In the genomic region with DNA sequence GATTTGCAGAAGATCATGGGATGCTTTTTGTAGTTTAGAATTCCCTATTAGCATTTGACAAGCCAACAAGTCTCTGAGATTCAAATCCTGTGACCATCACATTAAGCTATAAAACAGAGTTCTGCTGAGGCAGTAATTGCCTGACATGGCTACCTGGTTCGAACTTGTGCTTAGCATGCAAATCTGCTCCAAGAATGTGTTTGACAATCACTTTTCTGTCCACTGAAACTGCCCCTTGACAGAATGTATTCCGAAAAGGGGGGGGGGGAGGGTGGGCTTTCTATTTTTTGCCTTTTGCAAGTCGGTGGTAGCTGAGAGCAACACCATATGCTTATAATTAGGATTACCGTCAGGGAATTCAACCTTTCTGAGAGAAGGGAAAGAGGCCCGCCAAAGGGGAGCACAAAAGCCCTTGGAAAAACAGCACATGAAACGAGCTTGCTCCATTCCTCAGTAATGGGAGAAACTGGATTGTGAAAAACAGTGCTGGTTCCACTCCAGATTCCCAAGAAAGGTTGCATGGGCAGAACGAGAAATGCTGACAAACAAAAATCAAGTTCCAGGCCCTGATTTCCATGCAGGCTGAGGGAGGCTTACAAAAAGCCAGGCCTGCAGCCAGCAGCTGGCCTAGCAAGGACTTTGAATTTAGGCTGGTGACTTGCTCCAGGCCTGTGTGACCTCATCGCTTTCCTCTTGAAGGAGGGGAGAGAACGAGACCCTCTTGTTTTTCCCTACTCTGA, we compare ENCODE assay signal across 9 mouse cellular contexts.
DNase-seq lines count a peak whose midpoint lies in the region; ATAC-seq and TF ChIP-seq lines count a peak whose summit lies in the region.
"Had no signal": no experiment of that assay in that cellular context is flagged by ENCODE, and none has a peak within 500 bp of the region (broad histone marks: within the 10 kb centered on the region; RNA-seq: fewer than 3 reads in every experiment).

No protein-coding gene starts in this region.

- no peaks in the 10 kb centered on the region for H3K36me3 ChIP-seq in intestine, embryonic 16.5 days (ENCODE audit: control insufficient read depth, insufficient read depth, low read length)
- H3K36me3 ChIP-seq in limb, embryonic 14.5 days (ENCODE audit: control insufficient read depth, insufficient read depth, low read length): no peaks in the 10 kb centered on the region
- no peaks in the 10 kb centered on the region for H3K36me3 ChIP-seq in liver, postnatal 0 days (replicated peaks; ENCODE audit: insufficient read depth, low read length)

- 47% methylated on average over 9 of the region's 9 CpGs for WGBS in intestine, embryonic 16.5 days
- WGBS in limb, embryonic 14.5 days: 20% methylated on average over 9 of the region's 9 CpGs
- 69% methylated on average over 9 of the region's 9 CpGs for WGBS in liver, postnatal 0 days (ENCODE audit: insufficient replicate concordance)

- H3K4me2 ChIP-seq in intestine, embryonic 16.5 days (ENCODE audit: low read depth, low read length): no peak overlapping the region
- H3K4me2 ChIP-seq in limb, embryonic 14.5 days (replicated peaks; ENCODE audit: low read depth, low read length, severe bottlenecking): no peak overlapping the region
- no peak overlapping the region for H3K4me2 ChIP-seq in liver, postnatal 0 days (ENCODE audit: low read depth, low read length)

- no peak overlapping the region for H3K9ac ChIP-seq in intestine, embryonic 16.5 days (ENCODE audit: low read depth, low read length)
- H3K9ac ChIP-seq in limb, embryonic 14.5 days (ENCODE audit: low read depth, low read length, severe bottlenecking): peak overlapping the region; percentile 3; the same call in 1 of the 2 replicates
- H3K9ac ChIP-seq in liver, postnatal 0 days (replicated peaks): no peak overlapping the region

- H3K4me1 ChIP-seq in intestine, embryonic 16.5 days (ENCODE audit: control insufficient read depth, insufficient read depth, low read length): no peaks in the 10 kb centered on the region; the same call in 1 of the 2 replicates
- H3K4me1 ChIP-seq in limb, embryonic 14.5 days (ENCODE audit: control insufficient read depth, insufficient read depth, low read length): peaks cover 14% of the 10 kb centered on the region
- no peaks in the 10 kb centered on the region for H3K4me1 ChIP-seq in liver, postnatal 0 days (ENCODE audit: insufficient read depth)

- H3K27me3 ChIP-seq in intestine, embryonic 16.5 days (replicated peaks; ENCODE audit: control insufficient read depth, insufficient read depth, low read length): no peaks in the 10 kb centered on the region
- H3K27me3 ChIP-seq in limb, embryonic 14.5 days (ENCODE audit: control insufficient read depth, insufficient read depth, low read length): no peaks in the 10 kb centered on the region
- H3K27me3 ChIP-seq in liver, postnatal 0 days (ENCODE audit: insufficient read depth, low read length): no peaks in the 10 kb centered on the region
- H3K27me3 ChIP-seq: Patski had no signal

- no peak for ATAC-seq in intestine, embryonic 16.5 days
- ATAC-seq in limb, embryonic 14.5 days (ENCODE audit: low FRiP score, low read depth): peak; percentile 89
- ATAC-seq in liver, postnatal 0 days: no peak
- ATAC-seq: Patski had no signal

- TF ChIP-seq POLR2A in limb, embryonic 14.5 days (IDR thresholded peaks at IDR 0.05; ENCODE audit: borderline replicate concordance, extremely low read depth, insufficient read depth, insufficient read length): no peak

- no peak for TF ChIP-seq CTCF in liver, postnatal 0 days (IDR thresholded peaks at IDR 0.05; ENCODE audit: low read depth)

- TF ChIP-seq EP300 in liver, postnatal 0 days (IDR thresholded peaks at IDR 0.05; ENCODE audit: low read depth): no peak

- H3K4me3 ChIP-seq in intestine, embryonic 16.5 days (ENCODE audit: low read length): no peak overlapping the region
- no peak overlapping the region for H3K4me3 ChIP-seq in limb, embryonic 14.5 days (replicated peaks; ENCODE audit: low read length)
- no peak overlapping the region for H3K4me3 ChIP-seq in liver, postnatal 0 days (ENCODE audit: low read depth, low read length)

- no peaks in the 10 kb centered on the region for H3K9me3 ChIP-seq in intestine, embryonic 16.5 days (ENCODE audit: control insufficient read depth, low read length)
- H3K9me3 ChIP-seq in limb, embryonic 14.5 days (ENCODE audit: control insufficient read depth, low read length): no peaks in the 10 kb centered on the region
- no peaks in the 10 kb centered on the region for H3K9me3 ChIP-seq in liver, postnatal 0 days (ENCODE audit: low read length)

- peak overlapping the region; percentile 43 for H3K27ac ChIP-seq in intestine, embryonic 16.5 days (ENCODE audit: low read length)
- H3K27ac ChIP-seq in limb, embryonic 14.5 days (replicated peaks; ENCODE audit: low read depth, low read length): peak overlapping the region; percentile 95
- no peak overlapping the region for H3K27ac ChIP-seq in liver, postnatal 0 days (ENCODE audit: low read depth)

- DNase-seq in ovary, postnatal 10 days (ENCODE audit: low spot score): peak; percentile 4
- DNase-seq in ovary, adult 18-20 months (ENCODE audit: low spot score): no peak
- peak; percentile 6 to 10 for DNase-seq in frontal cortex, postnatal 10 days (ENCODE audit: low spot score in 2 of 2)
- peak; percentile 81 for DNase-seq in limb, embryonic 14.5 days (ENCODE audit: low spot score)
- peak; percentile 5 for DNase-seq in ovary, postnatal 36 days (ENCODE audit: low spot score)
- no peak for DNase-seq in liver, postnatal 0 days
- DNase-seq in urinary bladder, adult 2 months (ENCODE audit: low spot score): no peak

Comparison
In these comparisons a context has a peak if more than half of its experiments do, and no peak if none do; other contexts are left out.
1. DNase-seq: peak in ovary, postnatal 10 days (single experiment), frontal cortex, postnatal 10 days (2 of 2), limb, embryonic 14.5 days (single experiment) and ovary, postnatal 36 days (single experiment); none in ovary, adult 18-20 months (single experiment), liver, postnatal 0 days (single experiment) and urinary bladder, adult 2 months (single experiment).